Mouse (Mus musculus) hindbrain, embryonic 14.5 days (tissue): ENCODE measurements around the gene Akap13. TPM values are rescaled to one million over a fixed set of nuclear protein-coding genes. Genes with fewer than 3 reads are reported as not detected.
"Not testable (repeated sequence)": the region's sequence is repeated elsewhere in the genome, so short reads cannot be mapped to it uniquely, and the experiment has no call there.

ENCODE experiments used
- ATAC-seq: fragments of 200-750 bp; cut with Nextera tagmentation; 2 replicates; pipeline ENCODE4 v1.8.0; 2017; ENCODE audit warnings: moderate number of reproducible peaks, mild to moderate bottlenecking, moderate TSS enrichment, moderate library complexity; ENCODE audit not compliant: low FRiP score
- DNase-seq: peaks from one replicate; pipeline ENCODE4 v3.0.0-alpha.2; 2015; ENCODE audit warnings: low spot score
- H3K27ac ChIP-seq: fragments of 300-500 bp; sonication (generic); 2 replicates; pipeline ENCODE4 v1.5.1; 2014; ENCODE audit warnings: mild to moderate bottlenecking, moderate library complexity
- H3K27me3 ChIP-seq: fragments of 300-500 bp; sonication (generic); 2 replicates; pipeline ENCODE4 v1.6.1; 2014; ENCODE audit warnings: mild to moderate bottlenecking, low read length, mixed read lengths; ENCODE audit not compliant: control insufficient read depth, insufficient read depth
- H3K36me3 ChIP-seq: fragments of 300-500 bp; sonication (generic); replicated peaks from 2 replicates; pipeline ENCODE4 v1.6.1; 2014; ENCODE audit not compliant: control insufficient read depth, insufficient read depth
- H3K4me1 ChIP-seq: fragments of 300-500 bp; sonication (generic); replicated peaks from 2 replicates; pipeline ENCODE4 v1.6.1; 2014; ENCODE audit warnings: antibody characterized with exemption, low read length, mixed read lengths; ENCODE audit not compliant: control insufficient read depth, insufficient read depth
- H3K4me2 ChIP-seq: fragments of 300-500 bp; sonication (generic); replicated peaks from 2 replicates; pipeline ENCODE4 v1.6.1; 2014; ENCODE audit warnings: mild to moderate bottlenecking, moderate library complexity
- H3K4me3 ChIP-seq: fragments of 300-500 bp; sonication (generic); replicated peaks from 2 replicates; pipeline ENCODE4 v1.5.1; 2014; ENCODE audit warnings: mild to moderate bottlenecking, low read length
- H3K9ac ChIP-seq: fragments of 300-500 bp; sonication (generic); 2 replicates; pipeline ENCODE4 v1.6.1; 2014
- H3K9me3 ChIP-seq: fragments of 300-500 bp; sonication (generic); 2 replicates; pipeline ENCODE4 v1.6.1; 2016; ENCODE audit warnings: low read length; ENCODE audit not compliant: control insufficient read depth
- WGBS: fragments of 180-500 bp; shearing (Covaris S2); extraction: QIAGEN DNeasy Blood & Tissue Kit; methylation state at CpG from one replicate; pipeline ENCODE4 v1.1.7; 2014; 5-methylcytosine and 5-hydroxymethylcytosine counted together
- polyA plus RNA-seq: library from polyadenylated mRNA; unstranded; fragments of >200 nt; fragmentation: Nextera tagmentation; extraction: Ambion mirVana; gene quantifications from 2 replicates; pipeline ENCODE4 v1.2.1, GENCODE M21; 2014

Akap13 gene
- polyA plus RNA-seq, 1 experiment from 2014 or later, result 19.8 TPM

GRCm38 (mm10) chr7:75752442-75753191 is 297.3 kb downstream of the Akap13 start:
- H3K9ac ChIP-seq, result no peak overlapping the region
- H3K4me2 ChIP-seq, result peak overlapping the region; percentile 19; the same call in 1 of the 2 replicates
- no peak overlapping the region for H3K4me3 ChIP-seq
- ATAC-seq (no peak), DNase-seq (no peak)
- peaks cover 29% of the 10 kb centered on the region for H3K36me3 ChIP-seq
- no peaks in the 10 kb centered on the region for H3K9me3 ChIP-seq
- 41% methylated on average over 22 of the region's 22 CpGs for WGBS
- peaks cover 17% of the 10 kb centered on the region for H3K4me1 ChIP-seq
- no peaks in the 10 kb centered on the region for H3K27me3 ChIP-seq
- no peak overlapping the region for H3K27ac ChIP-seq

DNA sequence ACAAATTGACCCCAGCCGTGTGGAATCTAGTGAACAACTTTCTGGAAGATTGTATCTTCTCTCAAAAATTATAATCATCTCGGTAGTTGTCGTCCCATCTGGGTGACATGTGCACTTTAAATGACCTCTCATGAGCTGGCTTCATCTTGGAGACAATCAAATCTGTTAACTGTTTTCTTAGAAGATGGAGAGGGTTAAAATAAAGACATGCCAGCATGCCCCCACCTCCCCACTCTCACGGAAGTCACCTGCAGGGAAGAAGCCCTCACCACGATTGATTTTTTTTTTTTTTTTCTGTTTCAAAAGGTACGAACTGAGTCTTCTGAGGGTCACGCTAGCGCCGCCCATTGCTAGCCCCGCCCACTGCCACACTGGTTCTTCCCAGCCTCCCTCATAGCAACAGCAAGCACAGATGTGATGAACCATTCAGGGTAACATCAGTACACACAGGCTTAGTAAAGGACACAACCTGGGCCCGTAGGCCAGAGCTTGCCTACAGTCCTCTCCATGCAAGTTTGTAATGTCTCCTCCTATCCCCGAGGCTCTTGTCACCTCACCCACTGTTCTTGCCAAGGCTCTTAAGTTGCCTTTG is 298.0 kb downstream of the Akap13 start:
- Histone ChIP-seq H3K4me1 (peaks cover 17% of the 10 kb centered on the region), H3K9me3 (no peaks in the 10 kb centered on the region), H3K4me3 (no peak overlapping the region), H3K36me3 (peaks cover 23% of the 10 kb centered on the region), H3K4me2 (peak overlapping the region; percentile 19; the same call in 1 of the 2 replicates), H3K27ac (no peak overlapping the region; the same call in 1 of the 2 replicates), H3K27me3 (no peaks in the 10 kb centered on the region), H3K9ac (no peak overlapping the region)
- ATAC-seq (no peak), DNase-seq (no peak)
- 31% methylated on average over 12 of the region's 12 CpGs for WGBS

GRCm38 (mm10) chr7:75754587-75755499 is 299.5 kb downstream of the Akap13 start:
- no peak for DNase-seq
- peaks cover 9% of the 10 kb centered on the region for H3K36me3 ChIP-seq
- H3K27ac ChIP-seq, result peak overlapping the region; percentile 76
- H3K9ac ChIP-seq, result no peak overlapping the region
- H3K27me3 ChIP-seq, result no peaks in the 10 kb centered on the region
- H3K9me3 ChIP-seq, result no peaks in the 10 kb centered on the region
- no peak overlapping the region for H3K4me2 ChIP-seq
- no peak overlapping the region for H3K4me3 ChIP-seq
- peak; percentile 70 for ATAC-seq
- peaks cover 17% of the 10 kb centered on the region for H3K4me1 ChIP-seq
- 13% methylated on average over 8 of the region's 8 CpGs for WGBS

GRCm38 (mm10) chr7:75755861-75756449 is 300.6 kb downstream of the Akap13 start:
- no peak overlapping the region for H3K4me2 ChIP-seq
- DNase-seq, result no peak
- H3K4me1 ChIP-seq, result peaks cover 17% of the 10 kb centered on the region
- no peak overlapping the region for H3K4me3 ChIP-seq
- H3K27ac ChIP-seq, result peak overlapping the region; percentile 76
- no peaks in the 10 kb centered on the region for H3K36me3 ChIP-seq
- no peaks in the 10 kb centered on the region for H3K9me3 ChIP-seq
- 38% methylated on average over 8 of the region's 8 CpGs for WGBS
- no peak overlapping the region for H3K9ac ChIP-seq
- H3K27me3 ChIP-seq, result no peaks in the 10 kb centered on the region
- peak; percentile 84 for ATAC-seq

GRCm38 (mm10) chr7:75759992-75760514 is 304.7 kb downstream of the Akap13 start:
- ATAC-seq (no peak), DNase-seq (no peak)
- Histone ChIP-seq H3K9me3 (no peaks in the 10 kb centered on the region), H3K36me3 (no peaks in the 10 kb centered on the region), H3K4me1 (0 out of 2 replicates have a peak, but pooled peaks cover 6% of the 10 kb centered on the region), H3K27ac (no peak overlapping the region), H3K4me2 (no peak overlapping the region), H3K9ac (no peak overlapping the region), H3K4me3 (no peak overlapping the region), H3K27me3 (no peaks in the 10 kb centered on the region)
- 75% methylated on average over 7 of the region's 7 CpGs for WGBS

- not testable (repeated sequence) for DNase-seq, ATAC-seq, H3K4me3 ChIP-seq, H3K36me3 ChIP-seq, H3K27ac ChIP-seq, H3K9me3 ChIP-seq, H3K4me2 ChIP-seq, H3K9ac ChIP-seq, H3K4me1 ChIP-seq, H3K27me3 ChIP-seq
- 82% methylated on average over 4 of the region's 4 CpGs for WGBS
These were observed 305.5 kb downstream of the Akap13 start for GRCm38 (mm10) chr7:75760661-75761319.

DNA sequence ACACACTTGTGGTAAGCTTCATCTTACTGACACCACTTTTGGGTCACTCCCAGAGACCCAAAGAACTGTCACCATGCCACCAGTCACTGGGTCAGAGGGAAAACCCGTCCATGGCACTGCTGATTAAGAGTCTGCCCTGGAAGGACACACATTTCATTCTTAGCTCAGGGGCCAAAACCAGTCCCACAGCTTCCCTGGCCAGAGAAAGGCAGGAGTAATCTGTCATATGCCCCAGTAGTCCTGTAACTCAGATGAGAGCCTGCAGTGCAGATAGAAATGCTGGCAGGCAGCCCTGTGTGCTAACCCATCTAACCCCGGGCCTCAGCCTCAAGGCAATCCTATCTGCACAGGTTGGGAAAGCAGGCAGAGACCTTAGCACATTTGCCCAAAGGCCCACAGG is 306.9 kb downstream of the Akap13 start:
- WGBS, result 83% methylated on average over 1 of the region's 2 CpGs
- not testable (repeated sequence) for H3K27me3 ChIP-seq, H3K4me1 ChIP-seq, H3K9ac ChIP-seq, H3K9me3 ChIP-seq, H3K27ac ChIP-seq, H3K4me3 ChIP-seq, DNase-seq, H3K4me2 ChIP-seq, ATAC-seq, H3K36me3 ChIP-seq

- not testable (repeated sequence) for H3K36me3 ChIP-seq, H3K4me2 ChIP-seq, DNase-seq, H3K4me3 ChIP-seq, H3K27ac ChIP-seq, H3K9ac ChIP-seq, H3K4me1 ChIP-seq, H3K9me3 ChIP-seq, H3K27me3 ChIP-seq
- ATAC-seq, result peak; percentile 85
- WGBS, result no CpG with 5 or more reads among the region's 5 CpGs
These were observed 311.9 kb downstream of the Akap13 start for GRCm38 (mm10) chr7:75767080-75767769.
